Mouse (Mus musculus): Measurements from ENCODE around the gene Upk3a.

The Upk3a gene

DNA sequence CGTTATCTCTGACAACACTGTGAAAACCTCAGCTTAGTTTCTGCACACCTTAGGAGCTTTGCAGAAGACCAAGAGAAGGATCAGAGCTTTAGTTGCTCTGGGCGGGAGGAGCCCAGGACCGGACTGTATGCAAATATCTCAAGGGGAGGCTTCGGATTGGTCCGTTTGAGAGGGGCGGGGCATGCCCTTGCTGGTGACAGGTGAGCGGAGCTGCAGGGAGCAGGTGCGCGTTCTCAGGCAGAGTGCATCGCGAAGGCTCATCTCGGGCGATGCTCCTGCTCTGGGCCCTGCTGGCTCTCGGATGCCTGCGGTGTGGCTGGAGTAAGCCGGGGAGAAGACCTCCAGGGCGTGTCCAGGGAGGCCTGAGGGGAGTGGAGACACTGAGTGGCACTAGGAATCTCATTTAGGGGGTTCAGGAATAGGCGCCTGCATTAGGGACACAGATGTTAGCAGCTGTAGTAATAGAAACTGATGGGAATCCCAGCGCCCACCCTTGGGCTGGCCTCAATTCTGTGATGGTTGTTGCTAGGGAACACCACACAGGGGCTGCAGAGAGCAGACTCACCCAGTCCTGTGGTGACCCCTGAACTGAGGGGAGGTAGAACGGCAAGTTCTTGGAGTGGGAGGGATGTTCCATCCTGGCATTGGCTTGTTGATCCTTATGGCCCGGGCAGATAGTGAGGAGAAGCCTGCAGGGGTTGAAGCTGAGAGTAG is at the start of gene Upk3a:
Gene Upk3a (plus strand): TSS at position 191 of the 714 bp plus-strand sequence.
- no peak for DNase-seq

DNA sequence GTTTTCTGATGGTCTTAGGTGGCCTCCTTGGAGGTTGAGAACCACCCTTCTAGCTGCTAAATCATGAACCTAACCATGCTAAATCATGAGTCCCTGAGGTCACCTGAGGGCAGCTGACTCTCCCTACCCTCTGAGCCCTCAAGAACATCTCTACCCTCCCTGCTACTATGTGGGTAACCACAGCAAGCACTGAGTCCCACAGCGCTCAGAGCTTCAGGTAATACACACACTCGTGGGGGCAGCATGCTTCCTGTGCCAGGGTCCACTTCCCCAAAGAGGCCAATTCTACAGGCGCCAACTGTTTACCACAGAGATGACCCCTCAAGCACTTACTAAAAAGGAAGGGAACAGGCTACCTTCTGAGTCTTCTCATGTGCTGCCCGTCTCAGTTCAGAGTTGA is 48.4 kb upstream of the Upk3a start:
- DNase-seq: no peak

DNA sequence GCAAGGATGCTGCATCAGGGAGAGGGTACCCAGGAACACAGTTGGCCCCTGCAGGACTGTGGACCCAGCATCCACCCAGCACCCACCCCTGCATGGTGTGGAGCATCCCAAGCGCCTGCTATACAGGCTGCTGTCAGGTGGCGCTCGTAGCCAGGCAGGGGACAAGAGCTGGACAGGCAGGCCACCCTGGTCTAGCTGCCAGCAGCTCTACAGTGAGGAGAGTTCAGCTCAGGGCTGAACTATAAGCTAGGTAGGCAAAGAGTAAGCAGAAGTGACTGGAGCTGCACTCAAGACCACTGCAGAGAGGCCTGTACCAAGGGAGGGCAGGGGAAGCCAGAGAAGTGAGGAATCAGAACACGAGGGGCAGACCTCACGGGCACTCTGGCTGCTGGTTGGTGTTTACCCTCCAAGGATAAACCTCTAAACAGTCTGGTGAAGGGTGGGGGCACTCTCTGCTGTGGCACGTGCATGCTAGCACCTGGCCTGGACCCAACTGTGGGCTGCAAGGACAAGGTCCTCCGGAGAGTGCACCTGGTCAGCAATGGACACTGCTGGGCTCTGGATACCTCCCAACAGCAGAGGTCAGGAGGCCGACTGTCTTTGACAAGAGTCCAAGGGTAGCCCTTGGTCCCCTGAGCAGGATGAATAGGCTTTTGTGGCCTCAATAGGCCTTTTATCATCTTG is 43.9 kb upstream of the Upk3a start:
- peak; percentile 50 for DNase-seq

DNA sequence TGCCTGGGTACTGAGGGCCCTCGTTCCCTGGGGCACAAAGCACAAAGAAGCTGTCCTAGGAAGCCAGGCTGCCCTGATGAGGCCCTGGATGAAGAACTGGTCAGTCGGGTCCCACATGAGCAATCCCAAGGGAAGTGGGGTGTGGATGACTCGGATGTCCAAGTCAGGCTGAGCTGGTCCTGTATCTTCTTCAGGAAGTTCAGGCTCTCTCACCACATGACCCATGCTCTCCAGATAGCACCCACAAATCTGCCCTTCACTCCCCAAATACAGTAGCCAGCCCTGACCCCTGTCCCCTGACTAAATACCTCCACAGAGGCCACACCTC is 43.4 kb upstream of the Upk3a start:
- DNase-seq: no peak

DNA sequence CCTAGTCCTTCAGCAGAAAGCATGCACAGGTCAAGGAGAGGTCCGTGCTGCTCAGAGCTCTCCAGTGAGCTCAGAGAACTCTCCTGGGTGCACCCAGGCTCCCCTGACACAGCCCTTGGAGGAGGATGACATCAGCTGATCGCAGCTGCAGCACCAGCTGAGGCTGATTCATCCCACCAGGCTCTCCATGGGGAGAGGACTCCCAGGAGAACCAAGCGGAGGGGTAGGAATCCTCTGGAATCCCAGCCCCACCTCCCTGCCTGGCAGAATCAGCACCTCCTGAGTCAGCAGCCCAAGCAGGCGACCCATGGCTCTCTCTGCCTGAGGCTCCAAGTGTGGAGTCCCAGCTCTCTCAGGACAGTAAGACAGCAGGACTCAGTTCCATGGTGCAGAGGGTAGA is 41.2 kb upstream of the Upk3a start:
- DNase-seq: no peak

DNA sequence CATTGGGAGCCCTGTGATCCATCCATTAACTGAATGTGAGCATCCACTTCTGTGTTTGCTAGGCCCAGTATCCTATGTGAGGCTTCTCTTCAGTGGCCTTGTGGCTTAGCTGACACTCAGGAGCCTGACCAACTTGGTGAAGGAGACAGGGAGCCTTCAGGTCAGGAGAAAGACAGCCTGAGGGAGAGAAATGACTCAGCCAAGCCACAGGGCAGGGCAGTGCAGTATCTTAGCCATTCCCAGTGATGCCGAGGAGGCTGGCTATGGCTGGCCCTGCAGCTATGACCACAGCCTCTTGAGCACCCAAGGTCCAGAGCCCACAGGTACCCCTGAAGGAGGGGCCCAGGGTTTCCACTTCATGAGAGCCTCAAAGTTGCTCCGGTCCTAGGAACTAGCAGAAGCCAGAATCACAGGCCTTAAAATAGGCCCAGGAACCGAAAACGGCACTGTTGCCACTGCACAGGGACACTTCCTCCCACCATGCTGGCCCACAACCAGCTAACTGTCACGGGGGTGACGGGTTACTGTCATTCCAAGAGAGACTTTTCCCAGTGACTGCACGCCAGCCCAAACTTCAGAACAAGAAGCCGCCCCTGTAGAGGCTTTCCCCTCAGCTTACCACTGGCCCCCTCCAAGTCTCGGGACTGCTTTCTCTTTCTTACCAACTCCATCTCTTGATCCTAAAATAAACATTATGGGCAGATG is 35.2 kb upstream of the Upk3a start:
- DNase-seq: no peak

DNA sequence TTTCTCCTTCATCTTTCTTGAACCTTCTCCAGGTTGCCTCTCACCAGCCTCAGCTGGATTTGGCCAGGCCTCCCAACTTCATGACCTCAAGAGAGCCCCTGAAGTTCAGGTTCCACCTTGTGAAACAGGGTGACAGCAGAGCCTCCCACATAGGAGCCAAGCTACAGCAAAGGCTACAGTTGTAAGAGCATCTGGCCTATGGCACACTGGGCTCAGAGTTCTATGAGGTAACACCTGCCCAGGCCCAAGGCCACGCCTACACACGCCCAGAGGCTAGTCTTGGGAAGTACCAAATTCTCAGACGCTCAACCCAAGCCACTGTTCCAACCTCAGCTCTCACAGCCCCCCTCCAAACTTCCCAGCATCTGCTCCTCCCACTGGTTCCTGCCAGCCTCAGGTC is 34.1 kb upstream of the Upk3a start:
- DNase-seq: no peak

DNA sequence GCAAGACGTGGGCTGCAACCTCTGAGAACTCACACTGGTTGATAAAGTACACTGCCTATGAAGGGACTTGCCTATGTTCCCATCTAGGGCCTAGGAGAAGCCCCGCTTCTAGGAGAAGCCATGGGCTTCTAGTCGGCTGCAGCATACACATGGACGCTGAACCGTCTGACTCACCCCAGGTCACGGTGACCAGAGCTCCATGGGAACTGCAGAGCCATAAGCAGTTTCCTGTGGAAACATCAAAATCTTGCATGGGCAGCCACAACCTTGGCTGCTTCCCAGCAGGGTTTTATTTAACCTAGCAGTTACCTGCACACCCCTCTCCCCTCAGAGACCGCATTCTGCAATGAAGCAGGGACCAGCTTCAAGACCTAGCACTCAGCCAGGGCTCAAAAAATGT is 33.2 kb upstream of the Upk3a start:
- no peak for DNase-seq

DNA sequence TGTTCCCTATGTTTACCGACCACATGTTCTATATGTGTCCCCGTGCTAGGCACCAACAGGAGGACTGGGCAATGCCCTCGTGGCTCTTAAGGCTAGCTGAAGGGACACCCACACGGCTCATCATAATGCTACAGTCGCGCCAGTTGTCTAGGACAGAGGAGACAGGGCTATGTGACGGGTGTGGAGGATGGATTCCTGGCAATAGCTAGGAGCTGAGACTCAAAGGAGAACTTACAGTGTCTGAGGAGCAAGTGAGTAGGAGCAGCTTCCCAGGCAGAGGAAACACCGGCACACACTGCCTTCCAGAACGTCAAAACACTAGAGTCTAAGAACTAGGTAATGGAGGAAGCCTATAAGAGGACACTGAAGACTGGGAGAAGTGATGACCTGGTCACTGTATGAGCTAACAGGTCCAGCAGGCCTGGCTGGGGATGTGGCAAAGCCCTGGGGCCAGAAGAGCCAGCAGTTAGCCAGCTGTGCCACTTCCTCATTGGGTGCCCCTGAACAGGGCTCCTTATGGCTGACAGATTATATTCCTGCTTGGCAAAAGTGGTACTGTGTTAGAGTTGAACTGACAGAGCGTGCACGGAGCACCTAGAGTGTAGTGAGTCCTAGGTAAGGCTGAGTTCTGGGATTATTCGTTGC is 31.3 kb upstream of the Upk3a start:
- DNase-seq: no peak

DNA sequence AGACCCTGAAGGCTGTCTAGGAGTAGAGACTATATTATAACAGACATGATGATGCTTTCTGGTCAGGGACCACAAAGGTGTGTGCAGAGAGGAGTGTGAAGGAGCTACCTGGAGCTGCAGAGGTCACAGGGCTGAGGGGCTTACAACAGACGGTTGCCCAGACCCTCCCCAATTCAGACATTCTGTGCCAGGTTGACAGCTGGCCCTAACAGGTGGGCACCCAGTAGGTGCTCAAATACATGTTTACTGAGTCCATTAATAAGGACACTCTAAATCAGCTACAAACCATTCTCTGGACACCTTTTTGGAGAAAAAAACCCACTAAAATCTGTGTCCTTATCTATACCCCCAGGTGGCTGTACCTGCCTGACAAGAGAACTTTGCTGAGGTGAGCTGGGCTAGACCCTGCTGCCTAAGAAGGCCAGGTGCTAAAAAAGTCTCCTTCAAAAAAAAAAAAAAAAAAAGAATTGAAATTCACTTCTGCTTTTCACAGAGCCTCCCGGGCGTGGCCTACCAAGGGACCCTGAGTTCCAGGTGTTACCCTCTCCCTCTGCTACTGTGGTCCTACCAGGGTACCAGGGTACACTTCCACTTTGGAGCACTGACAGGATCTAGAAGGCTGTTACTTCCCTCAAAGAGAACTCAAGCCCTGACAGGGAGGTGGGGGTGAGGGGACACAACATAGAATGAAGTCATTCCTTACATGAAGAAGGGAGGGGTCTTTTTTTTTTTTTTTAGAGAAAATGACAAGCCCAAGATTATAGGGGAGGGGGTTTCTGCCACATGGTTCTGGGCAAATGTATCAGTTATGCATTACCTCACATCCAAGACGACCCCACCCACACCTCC is 30.5 kb upstream of the Upk3a start:
- no peak for DNase-seq

DNA sequence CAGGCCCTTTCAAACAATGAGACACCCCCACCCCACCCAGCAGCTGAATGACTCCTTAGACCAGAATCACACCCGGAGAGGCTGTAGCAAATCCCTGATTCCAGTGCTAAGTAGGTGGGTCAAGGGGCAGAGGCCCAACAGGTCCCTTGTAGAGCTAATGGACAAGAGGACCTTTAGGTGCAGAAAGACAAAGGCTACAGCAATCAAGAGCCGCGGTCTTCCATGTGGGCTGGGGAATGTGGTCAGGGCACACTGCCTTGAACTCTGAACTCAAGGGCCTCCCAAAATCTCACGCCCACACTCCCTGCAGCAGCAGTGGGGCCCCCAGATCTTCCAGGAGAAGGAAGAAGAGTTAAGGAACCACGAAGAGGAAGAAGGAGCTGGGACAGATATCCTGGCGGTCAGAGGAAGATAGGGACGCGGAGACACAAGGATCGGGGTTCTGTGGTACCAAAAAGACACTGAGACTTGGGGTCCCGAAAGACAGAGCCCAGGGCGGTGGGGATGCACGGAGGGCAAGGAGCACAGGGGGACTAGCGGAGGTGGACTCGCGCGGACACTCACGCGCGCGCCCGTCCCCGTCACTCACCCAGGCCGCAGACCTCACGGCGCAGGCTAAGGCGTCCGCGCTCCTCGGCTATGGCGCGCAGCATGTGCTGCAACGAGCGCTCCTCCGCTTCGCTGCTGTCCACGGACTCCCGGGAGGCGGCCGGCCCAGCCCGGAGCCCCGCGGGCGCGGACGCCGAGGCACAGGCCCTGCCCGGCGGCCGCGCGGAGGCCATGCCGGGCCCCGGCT is 29.7 kb upstream of the Upk3a start:
- no peak for DNase-seq

DNA sequence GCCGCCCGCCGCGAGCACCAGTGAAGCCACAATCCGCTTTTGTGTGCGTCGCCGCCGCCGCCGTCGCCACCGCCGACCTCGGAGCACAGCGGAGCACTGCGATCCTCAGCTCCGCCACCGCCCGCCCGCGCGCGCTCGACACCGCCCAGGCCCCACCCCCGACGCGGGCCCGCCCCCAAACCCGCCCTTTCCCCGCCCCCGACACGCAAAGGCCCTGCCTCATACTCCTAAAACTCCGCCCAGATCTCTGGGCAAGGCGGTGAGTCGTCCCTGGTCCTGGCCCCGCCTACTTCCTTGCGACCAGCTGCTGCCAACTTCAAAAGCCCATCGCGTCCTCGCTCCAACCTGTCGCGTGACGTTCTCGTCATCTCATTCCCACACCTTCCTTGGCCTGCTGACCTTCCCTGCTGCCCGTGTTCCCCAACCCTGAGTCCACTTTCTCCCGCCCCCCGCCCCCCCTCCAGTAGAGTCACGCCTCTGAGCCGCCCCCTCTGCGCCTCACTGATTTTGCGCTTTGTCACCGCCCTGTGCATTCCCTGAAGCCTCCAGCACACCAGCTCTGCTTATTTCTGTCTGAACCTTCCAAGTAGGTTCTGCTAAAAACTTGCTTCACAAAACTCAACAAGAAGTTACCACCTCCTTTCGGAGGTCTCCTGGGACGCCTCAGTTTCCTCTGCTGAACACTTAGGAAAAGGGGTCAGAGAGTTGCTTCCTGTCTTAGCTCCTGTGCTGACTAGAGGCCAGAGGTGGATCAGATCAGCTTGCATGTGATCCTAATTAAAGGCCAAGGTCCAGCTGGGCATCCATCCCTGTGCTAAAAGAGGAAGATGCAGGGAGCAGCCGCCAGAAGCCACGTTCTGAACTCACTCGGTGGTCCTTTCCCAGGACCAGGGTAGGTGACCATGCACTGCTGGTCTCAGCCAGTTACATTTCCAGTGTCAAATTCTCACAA is 28.8 kb upstream of the Upk3a start, which contains the start of gene 5031439G07Rik:
Gene 5031439G07Rik (minus strand): TSS at position 678 of the 952 bp plus-strand sequence.
- DNase-seq: peak; percentile 82

DNA sequence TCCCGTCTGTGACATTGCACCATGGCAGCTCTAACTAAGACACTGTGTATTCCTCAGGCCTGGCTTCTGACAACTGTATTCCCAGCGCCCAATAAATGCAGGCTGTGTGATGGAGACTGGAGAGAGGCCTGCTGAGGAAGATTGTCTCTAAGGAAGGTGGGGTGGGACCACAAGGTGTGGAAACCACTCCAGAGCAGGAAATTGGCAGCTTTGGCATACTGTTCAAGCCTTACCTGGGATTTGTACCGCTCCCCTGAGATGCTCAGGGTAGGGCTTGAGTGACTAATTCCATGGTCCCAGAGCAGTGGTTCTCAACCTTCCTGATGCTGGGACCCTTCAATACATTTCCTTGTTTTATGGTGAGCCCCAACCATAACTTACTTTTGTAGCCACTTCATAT is 27.8 kb upstream of the Upk3a start:
- no peak for DNase-seq

DNA sequence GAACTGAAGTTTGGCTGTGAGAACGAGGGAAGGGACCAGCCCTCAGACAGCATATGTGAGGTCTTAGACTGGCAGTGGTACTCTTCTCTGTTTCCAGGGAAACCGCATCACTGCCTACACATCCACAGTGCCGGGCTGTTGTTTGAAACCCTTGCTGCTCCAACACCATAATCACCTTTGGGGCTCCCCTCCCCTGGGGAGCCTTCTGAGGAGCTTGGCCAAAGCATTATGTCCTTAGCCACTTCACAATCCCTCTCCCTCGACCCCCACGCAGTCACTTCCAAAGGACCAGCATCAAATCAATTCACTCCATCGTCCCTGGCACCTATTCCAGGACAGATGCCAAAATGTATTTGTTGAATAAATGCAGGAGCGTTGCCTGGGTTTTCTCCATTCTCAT is 27.2 kb upstream of the Upk3a start:
- DNase-seq: no peak

DNA sequence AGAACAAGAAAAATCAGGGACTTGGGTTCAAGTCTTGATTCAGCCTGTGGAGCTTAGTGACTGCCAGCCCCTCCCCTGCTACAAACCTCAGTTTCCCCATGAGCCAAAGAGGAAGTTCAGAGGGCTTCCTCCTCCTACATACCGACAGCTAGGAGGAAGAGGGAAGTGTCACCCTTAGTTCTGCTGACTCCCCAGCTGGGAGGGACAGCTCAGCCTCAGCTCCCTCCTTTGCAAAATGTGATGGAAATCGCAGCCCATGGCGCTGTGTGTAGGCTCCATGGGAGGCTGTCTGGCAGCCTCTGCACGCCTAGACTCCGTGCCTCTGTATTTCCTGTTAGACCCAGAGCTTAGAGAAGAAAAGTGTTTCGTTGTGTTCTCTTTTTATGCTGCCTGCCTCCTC is 22.4 kb upstream of the Upk3a start:
- no peak for DNase-seq

DNA sequence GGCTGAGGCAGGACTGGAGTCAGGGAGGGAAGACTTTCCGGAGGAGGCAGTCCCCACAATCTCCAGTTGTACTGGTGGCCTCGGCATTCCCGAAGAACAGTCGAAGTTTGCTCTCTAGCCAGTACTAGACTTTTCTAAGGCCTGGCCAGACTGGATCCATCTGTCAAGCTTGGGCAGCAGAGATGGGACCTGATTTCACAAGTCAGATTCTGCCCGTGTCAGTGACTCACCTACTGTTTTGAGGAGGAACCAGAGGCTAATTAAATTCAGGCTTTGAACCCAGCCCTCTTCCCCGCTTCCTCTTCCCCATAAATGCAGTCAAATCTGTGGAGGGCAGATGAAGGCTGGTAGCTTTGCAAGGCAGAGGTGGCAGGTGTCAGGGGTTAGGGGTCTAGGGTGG is 21.9 kb upstream of the Upk3a start:
- no peak for DNase-seq

DNA sequence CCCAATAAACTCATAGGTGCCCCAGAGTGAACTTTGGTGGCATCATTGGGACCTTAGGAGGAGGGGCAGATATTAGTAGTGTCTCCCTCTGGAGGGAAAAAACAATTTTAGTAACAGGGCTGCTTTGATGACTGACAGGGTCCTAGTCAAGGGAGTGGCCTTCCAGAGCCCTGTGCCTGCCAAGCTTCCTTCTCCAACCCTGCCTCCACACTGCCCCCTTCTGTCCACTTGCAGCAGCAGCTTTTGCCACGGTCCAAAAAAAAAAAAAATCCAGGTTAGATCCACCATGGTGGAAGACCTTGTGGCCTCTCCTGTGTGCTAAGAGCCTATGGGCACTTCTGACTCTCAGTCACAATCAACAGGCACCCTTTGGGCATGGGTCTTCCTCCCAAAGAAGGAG is 21.0 kb upstream of the Upk3a start:
- DNase-seq: no peak

DNA sequence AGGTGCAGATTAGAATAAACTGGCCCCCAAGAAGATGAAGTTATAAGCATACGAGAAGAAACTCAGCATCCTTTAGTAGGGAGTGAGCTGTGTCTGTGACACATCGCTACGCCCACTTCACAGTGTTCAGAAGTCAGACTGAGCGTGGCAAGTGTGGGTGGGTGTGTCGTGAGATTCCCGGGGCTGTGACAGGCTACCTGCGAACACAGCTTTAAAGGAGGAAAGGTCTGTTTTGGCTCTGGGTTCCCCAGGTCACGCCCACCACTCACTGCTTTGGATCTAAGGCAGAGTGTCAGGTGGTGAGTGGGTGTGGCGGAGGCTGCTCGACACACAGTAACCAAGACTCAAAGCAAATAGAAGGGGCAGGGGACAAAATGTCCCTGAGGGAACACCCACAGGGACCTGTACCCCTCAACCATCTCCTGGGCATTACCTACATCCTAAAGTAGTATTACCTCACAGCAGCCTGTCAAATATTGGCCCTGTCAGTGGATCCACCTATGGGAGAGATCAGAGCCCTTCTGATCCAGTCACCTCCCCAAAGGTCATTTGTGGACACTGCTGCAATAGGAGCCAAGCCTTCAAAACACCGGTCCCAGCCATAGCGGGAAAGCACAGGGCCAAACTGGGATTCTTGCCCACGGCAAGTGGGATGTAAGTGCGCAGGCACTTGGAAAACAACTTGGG is 19.0 kb upstream of the Upk3a start:
- DNase-seq: no peak

DNA sequence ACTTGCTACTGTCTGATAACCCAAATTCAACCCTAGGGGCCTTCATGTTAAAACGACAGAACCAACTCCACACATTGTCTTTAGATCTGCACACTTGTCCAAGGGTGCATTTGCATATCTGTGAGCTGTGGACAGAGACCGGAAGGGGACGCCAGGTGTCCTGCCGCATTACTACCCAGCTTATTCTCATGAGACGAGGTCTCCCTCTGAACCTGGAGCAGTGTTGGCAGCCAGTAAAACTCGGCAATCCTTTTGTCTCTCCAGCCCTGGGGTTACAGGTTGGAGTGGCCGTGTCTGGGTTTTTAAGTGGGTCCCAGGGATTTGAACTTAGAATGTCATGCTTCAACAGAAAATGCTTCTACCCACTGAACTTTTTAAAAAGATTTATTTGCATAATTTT is 17.0 kb upstream of the Upk3a start:
- no peak for DNase-seq
